Mouse (Mus musculus) forebrain, embryonic 16.5 days (tissue): ENCODE measurements around the gene Rwdd2b. TPM values are rescaled to one million over a fixed set of nuclear protein-coding genes. Genes with fewer than 3 reads are reported as not detected.
A peak's percentile ranks its signal among the peaks of the same experiment; 100 is the strongest.

ENCODE experiments used
- ATAC-seq: fragments of 200-750 bp; cut with Nextera tagmentation; 2 replicates; pipeline ENCODE4 v1.8.0; 2017; ENCODE audit warnings: mild to moderate bottlenecking, moderate library complexity
- H3K27ac ChIP-seq: fragments of 300-500 bp; sonication (generic); 2 replicates; pipeline ENCODE4 v1.5.1; 2014; ENCODE audit warnings: low read length, control low read depth
- H3K27me3 ChIP-seq: fragments of 300-500 bp; sonication (generic); replicated peaks from 2 replicates; pipeline ENCODE4 v1.6.1; 2014; ENCODE audit warnings: low read length; ENCODE audit not compliant: control insufficient read depth, insufficient read depth
- H3K36me3 ChIP-seq: fragments of 300-500 bp; sonication (generic); 2 replicates; pipeline ENCODE4 v1.6.1; 2014; ENCODE audit not compliant: control insufficient read depth, insufficient read depth
- H3K4me1 ChIP-seq: fragments of 300-500 bp; sonication (generic); replicated peaks from 2 replicates; pipeline ENCODE4 v1.6.1; 2014; ENCODE audit warnings: low read length; ENCODE audit not compliant: control insufficient read depth, insufficient read depth
- H3K4me2 ChIP-seq: fragments of 300-500 bp; sonication (generic); 2 replicates; pipeline ENCODE4 v1.6.1; 2014; ENCODE audit warnings: mild to moderate bottlenecking, low read length, control low read depth
- H3K4me3 ChIP-seq: fragments of 300-500 bp; sonication (generic); replicated peaks from 2 replicates; pipeline ENCODE4 v1.5.1; 2014; ENCODE audit warnings: mild to moderate bottlenecking, low read length, control low read depth
- H3K9ac ChIP-seq: fragments of 300-500 bp; sonication (generic); replicated peaks from 2 replicates; pipeline ENCODE4 v1.6.1; 2014; ENCODE audit warnings: low read depth, low read length, control low read depth
- H3K9me3 ChIP-seq: fragments of 300-500 bp; sonication (generic); 2 replicates; pipeline ENCODE4 v1.6.1; 2016; ENCODE audit warnings: low read length; ENCODE audit not compliant: control insufficient read depth
- WGBS: fragments of 180-500 bp; shearing (Covaris S2); extraction: QIAGEN DNeasy Blood & Tissue Kit; methylation state at CpG from one replicate; pipeline ENCODE4 v1.1.7; 2014; 5-methylcytosine and 5-hydroxymethylcytosine counted together
- polyA plus RNA-seq: library from polyadenylated mRNA; unstranded; fragments of >200 nt; fragmentation: Nextera tagmentation; extraction: Ambion mirVana; gene quantifications from 2 replicates; pipeline ENCODE4 v1.2.1, GENCODE M21; 2015

The Rwdd2b gene
- polyA plus RNA-seq, result 11.7 and 14.4 TPM in 2 replicates

- WGBS, result under 1% methylated on average over 38 of the region's 38 CpGs
These were observed at the start of gene Rwdd2b for GRCm38 (mm10) chr16:87440184-87440686. TSS of gene Rwdd2b (minus strand) at chr16:87440573.

GRCm38 (mm10) chr16:87488605-87489004 is 48.2 kb upstream of the Rwdd2b start:
- H3K4me2 ChIP-seq, result no peak overlapping the region
- no peaks in the 10 kb centered on the region for H3K4me1 ChIP-seq
- H3K9me3 ChIP-seq, result no peaks in the 10 kb centered on the region
- H3K36me3 ChIP-seq, result peaks cover 62% of the 10 kb centered on the region
- no peak overlapping the region for H3K9ac ChIP-seq
- WGBS, result 87% methylated on average over 2 of the region's 2 CpGs
- H3K27me3 ChIP-seq, result no peaks in the 10 kb centered on the region
- ATAC-seq, result no peak
- H3K27ac ChIP-seq, result no peak overlapping the region
- no peak overlapping the region for H3K4me3 ChIP-seq

More at GRCm38 (mm10) chr16:87440184-87440686, at the start of gene Rwdd2b:
- Histone ChIP-seq H3K9me3 (no peaks in the 10 kb centered on the region), H3K27ac (peak within 1 kb of the TSS; percentile 95), H3K4me2 (peak within 1 kb of the TSS; percentile 70), H3K9ac (peak within 1 kb of the TSS; percentile 86), H3K4me3 (peak within 1 kb of the TSS; percentile 85), H3K4me1 (peaks cover 14% of the 10 kb centered on the region), H3K36me3 (no peaks in the 10 kb centered on the region), H3K27me3 (no peaks in the 10 kb centered on the region)
- ATAC-seq, result peak; percentile 98

GRCm38 (mm10) chr16:87486739-87487138 is 46.4 kb upstream of the Rwdd2b start:
- Histone ChIP-seq H3K27me3 (no peaks in the 10 kb centered on the region), H3K36me3 (peaks cover 70% of the 10 kb centered on the region), H3K9ac (no peak overlapping the region), H3K4me2 (no peak overlapping the region), H3K4me3 (no peak overlapping the region), H3K9me3 (no peaks in the 10 kb centered on the region), H3K27ac (no peak overlapping the region), H3K4me1 (no peaks in the 10 kb centered on the region)
- 97% methylated on average over 5 of the region's 5 CpGs for WGBS
- no peak for ATAC-seq

GRCm38 (mm10) chr16:87484367-87484766 is 44.0 kb upstream of the Rwdd2b start:
- WGBS, result 93% methylated on average over 5 of the region's 5 CpGs
- H3K4me2 ChIP-seq, result no peak overlapping the region
- H3K9ac ChIP-seq, result no peak overlapping the region
- no peak overlapping the region for H3K4me3 ChIP-seq
- no peak overlapping the region for H3K27ac ChIP-seq
- H3K36me3 ChIP-seq, result peaks cover 59% of the 10 kb centered on the region
- no peaks in the 10 kb centered on the region for H3K27me3 ChIP-seq
- H3K9me3 ChIP-seq, result no peaks in the 10 kb centered on the region
- no peaks in the 10 kb centered on the region for H3K4me1 ChIP-seq
- no peak for ATAC-seq

GRCm38 (mm10) chr16:87470579-87470978 is 30.2 kb upstream of the Rwdd2b start:
- no peak overlapping the region for H3K4me3 ChIP-seq
- H3K36me3 ChIP-seq, result peaks cover 40% of the 10 kb centered on the region
- H3K4me1 ChIP-seq, result no peaks in the 10 kb centered on the region
- 88% methylated on average over 4 of the region's 4 CpGs for WGBS
- ATAC-seq, result no peak
- no peaks in the 10 kb centered on the region for H3K27me3 ChIP-seq
- no peak overlapping the region for H3K9ac ChIP-seq
- no peak overlapping the region for H3K27ac ChIP-seq
- no peak overlapping the region for H3K4me2 ChIP-seq
- no peaks in the 10 kb centered on the region for H3K9me3 ChIP-seq

- peaks cover 16% of the 10 kb centered on the region for H3K4me1 ChIP-seq
- H3K27me3 ChIP-seq, result no peaks in the 10 kb centered on the region
- no peak overlapping the region for H3K9ac ChIP-seq
- 0 out of 2 replicates have a peak, but pooled peaks cover 5% of the 10 kb centered on the region for H3K36me3 ChIP-seq
- no peaks in the 10 kb centered on the region for H3K9me3 ChIP-seq
- H3K4me2 ChIP-seq, result no peak overlapping the region
- ATAC-seq, result no peak
- H3K4me3 ChIP-seq, result no peak overlapping the region
- WGBS, result 98% methylated on average over 3 of the region's 3 CpGs
- no peak overlapping the region for H3K27ac ChIP-seq
These were observed 18.4 kb upstream of the Rwdd2b start for GRCm38 (mm10) chr16:87458752-87459151.

- H3K4me3 ChIP-seq, result peak overlapping the region; percentile 96
- no peaks in the 10 kb centered on the region; the same call in 1 of the 2 replicates for H3K27me3 ChIP-seq
- peak overlapping the region; percentile 68 for H3K27ac ChIP-seq
- under 1% methylated on average over 37 of the region's 38 CpGs for WGBS
- no peaks in the 10 kb centered on the region for H3K9me3 ChIP-seq
- H3K36me3 ChIP-seq, result no peaks in the 10 kb centered on the region
- ATAC-seq, result no peak; the same call in 1 of the 2 replicates
- peaks cover 16% of the 10 kb centered on the region for H3K4me1 ChIP-seq
- peak overlapping the region; percentile 75 for H3K9ac ChIP-seq
- H3K4me2 ChIP-seq, result peak overlapping the region; percentile 95
These were observed 14.8 kb upstream of the Rwdd2b start for GRCm38 (mm10) chr16:87455180-87455611.

- Histone ChIP-seq H3K4me3 (peak within 1 kb of the TSS; percentile 96), H3K36me3 (no peaks in the 10 kb centered on the region), H3K27ac (peak within 1 kb of the TSS; percentile 68), H3K27me3 (no peaks in the 10 kb centered on the region; the same call in 1 of the 2 replicates), H3K4me2 (peak within 1 kb of the TSS; percentile 95), H3K9ac (peak within 1 kb of the TSS; percentile 75), H3K4me1 (peaks cover 16% of the 10 kb centered on the region), H3K9me3 (no peaks in the 10 kb centered on the region)
- WGBS, result 9% methylated on average over 45 of the region's 45 CpGs
- peak; percentile 99 for ATAC-seq
These were observed 14.2 kb upstream of the Rwdd2b start, which contains the start of gene Usp16 for GRCm38 (mm10) chr16:87454419-87455179. TSS of gene Usp16 (plus strand) at chr16:87454703.

- no peak overlapping the region for H3K9ac ChIP-seq
- no peak overlapping the region for H3K4me3 ChIP-seq
- no peaks in the 10 kb centered on the region for H3K9me3 ChIP-seq
- WGBS, result 94% methylated on average over 2 of the region's 2 CpGs
- H3K4me1 ChIP-seq, result peaks cover 16% of the 10 kb centered on the region
- no peak overlapping the region for H3K27ac ChIP-seq
- H3K4me2 ChIP-seq, result no peak overlapping the region
- H3K27me3 ChIP-seq, result no peaks in the 10 kb centered on the region; the same call in 1 of the 2 replicates
- no peaks in the 10 kb centered on the region for H3K36me3 ChIP-seq
- no peak for ATAC-seq
These were observed 12.9 kb upstream of the Rwdd2b start for GRCm38 (mm10) chr16:87453226-87453625.
